Mouse (Mus musculus) left cerebral cortex, adult 11 months (tissue): ENCODE measurements around the gene Sipa1l3.

Experiments used
- DNase-seq: peaks from one replicate; pipeline ENCODE4 v3.0.0; 2022; ENCODE audit warnings: low spot score

Gene Sipa1l3

DNA sequence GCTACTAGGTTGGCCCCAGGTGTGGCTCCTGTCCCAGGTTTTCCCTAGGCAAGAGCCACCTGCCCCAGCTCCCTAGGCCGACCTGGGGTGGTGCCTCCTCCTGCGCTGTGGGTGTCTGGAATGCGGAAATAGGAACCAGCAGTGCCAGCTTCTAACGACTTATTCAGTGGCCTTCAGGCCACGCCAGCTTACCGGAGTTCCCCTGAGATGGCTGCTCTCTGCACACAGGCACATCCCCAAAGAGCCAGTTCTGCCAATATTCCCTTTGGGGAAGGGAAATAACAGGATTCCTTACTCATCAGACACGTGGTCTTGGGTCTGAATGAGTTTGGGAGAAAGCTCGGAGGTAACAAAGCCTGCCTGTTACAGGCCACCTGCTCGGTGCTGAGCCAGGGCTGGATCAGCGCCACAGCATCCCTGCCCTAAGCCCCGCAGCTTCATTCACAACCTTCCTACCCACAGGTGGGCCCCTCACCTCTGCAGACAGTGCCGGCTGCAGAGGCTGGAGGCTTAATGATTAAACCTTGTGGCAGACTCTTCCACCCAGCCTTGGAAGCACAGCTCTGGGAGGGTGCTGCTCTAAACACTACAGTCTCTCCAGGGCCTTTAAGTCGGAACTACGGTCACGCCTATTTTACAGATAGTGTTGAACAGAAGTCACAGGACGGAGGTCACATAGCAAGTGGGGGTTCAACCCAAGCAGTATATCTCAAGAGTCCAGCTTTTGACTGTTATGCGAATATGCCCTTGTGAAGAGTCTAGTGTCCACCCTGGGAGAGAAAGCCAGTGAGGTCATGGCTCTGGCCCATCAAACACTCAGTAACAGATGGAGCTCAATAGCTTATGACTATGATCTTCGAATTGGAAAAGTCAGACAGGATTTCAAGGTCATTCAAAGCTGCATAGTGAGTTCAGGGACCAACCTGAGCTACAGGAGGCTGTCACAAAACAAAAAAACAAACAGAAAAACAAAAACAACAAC, 12.8 kb downstream of the Sipa1l3 start:
- DNase-seq = no peak

DNA sequence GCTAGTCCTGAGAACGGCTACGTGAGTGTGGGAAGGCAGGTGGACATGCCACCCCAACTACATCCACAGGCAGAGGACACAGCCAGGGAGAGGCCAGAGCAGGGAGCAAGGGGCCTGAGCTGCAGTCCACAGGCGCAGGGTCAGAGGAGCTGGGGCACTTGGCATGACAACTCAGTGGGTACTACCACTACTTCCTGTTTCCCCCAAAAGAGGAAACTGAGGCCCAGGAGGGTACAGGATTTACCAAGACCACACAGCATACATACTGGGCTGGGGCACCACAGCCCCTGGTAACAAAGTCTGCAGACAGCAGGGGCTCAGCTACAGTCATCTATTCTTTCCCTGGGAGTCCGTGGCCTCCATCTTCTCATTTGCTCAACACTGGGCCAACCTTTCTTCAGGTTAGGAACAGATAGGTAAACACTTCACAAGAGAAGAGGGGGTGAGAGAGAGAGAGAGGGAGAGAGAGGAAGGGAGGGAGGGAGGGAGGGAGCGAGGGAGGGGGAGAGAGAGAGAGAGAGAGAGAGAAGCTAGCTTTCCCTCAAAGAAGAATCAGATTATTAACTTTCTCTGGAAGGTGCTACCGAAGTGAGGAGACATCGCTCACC, 13.7 kb downstream of the Sipa1l3 start:
- no peak for DNase-seq

DNA sequence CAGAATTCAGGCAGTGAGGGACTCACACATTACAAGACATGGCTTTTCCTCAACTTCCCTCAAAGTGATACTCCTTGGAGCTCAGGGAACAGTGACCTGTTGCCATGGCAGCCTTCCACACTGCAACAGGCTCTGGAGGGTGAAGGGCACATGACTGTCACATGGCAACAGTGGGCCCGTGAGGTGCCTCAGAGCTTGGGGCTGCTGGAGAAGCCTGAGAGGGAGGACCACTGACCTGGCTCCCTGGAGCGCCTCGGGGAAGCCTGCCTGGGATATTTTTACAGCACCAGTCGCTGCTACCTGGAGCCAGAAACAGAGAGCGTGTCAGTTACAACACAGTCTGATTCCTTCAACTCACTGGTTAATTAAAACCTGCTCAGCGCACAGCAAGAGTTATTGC, 14.8 kb downstream of the Sipa1l3 start:
- no peak for DNase-seq

GRCm38 (mm10) chr7:29501214-29501613, 17.2 kb downstream of the Sipa1l3 start:
- DNase-seq = no peak

- no peak for DNase-seq
These were observed 19.4 kb downstream of the Sipa1l3 start for GRCm38 (mm10) chr7:29499071-29499470.

GRCm38 (mm10) chr7:29496953-29497590, 21.4 kb downstream of the Sipa1l3 start:
- DNase-seq = no peak

GRCm38 (mm10) chr7:29496332-29496731, 22.1 kb downstream of the Sipa1l3 start:
- DNase-seq = no peak

GRCm38 (mm10) chr7:29495880-29496279, 22.6 kb downstream of the Sipa1l3 start:
- DNase-seq = no peak

DNA sequence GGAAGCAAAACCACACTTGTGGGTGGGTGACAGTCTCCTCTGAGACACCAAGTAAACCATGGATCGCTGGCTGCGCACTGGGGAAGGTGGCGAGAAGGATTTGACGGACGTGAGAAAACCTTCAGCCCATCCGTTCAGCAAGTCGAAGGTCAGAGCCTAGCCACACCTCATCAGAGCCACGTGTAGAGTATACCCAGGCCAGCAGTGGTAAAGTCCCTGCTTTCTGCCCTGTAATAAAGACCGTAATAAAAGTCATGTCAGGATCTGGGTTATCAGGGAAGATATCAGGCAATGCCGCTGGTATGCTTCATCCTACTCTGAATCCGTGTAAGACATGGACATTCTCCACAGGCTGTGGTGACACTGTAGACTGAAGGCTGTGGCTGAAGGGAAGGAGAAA, 23.6 kb downstream of the Sipa1l3 start:
- DNase-seq = no peak

DNA sequence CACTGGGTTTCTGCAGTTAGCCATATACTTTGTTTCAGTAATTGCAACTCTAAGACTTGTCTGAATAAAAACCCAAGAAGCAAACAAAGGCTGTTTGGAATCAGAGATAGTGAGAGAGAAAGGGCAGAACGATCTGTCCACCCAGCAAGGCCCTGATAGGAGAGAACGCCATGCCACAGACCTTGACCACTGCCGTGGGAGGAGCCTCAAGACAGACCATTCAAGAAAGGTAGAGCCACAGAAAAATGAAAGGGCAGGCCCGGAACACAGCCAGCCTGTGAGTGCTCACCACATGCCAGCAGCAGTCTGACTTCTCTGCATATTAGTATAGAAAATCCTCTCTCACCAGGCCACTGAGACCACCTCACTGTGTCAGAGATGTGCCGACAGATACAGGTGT, 24.4 kb downstream of the Sipa1l3 start:
- no peak for DNase-seq

DNA sequence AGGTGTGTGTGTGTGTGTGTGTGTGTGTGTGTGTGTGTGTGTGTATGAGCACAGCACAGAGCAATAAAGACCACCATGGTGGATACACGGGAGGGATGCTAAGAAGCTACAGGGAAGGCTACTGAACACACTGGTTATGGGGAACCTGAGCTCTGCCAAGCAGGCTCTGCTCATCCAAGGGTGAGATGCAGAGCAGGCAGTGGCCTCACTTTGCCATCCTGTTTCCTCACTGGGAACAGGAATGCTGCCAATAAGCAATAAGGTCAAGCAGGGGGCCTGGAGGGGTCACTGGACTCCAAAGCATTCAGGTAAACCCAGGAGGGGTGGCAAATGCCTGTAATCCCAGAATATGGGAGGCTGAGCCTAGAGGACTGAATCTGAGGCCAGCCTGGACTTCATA, 25.4 kb downstream of the Sipa1l3 start:
- DNase-seq = no peak

GRCm38 (mm10) chr7:29491861-29492260, 26.6 kb downstream of the Sipa1l3 start:
- DNase-seq = no peak

- no peak for DNase-seq
These were observed 27.0 kb downstream of the Sipa1l3 start for GRCm38 (mm10) chr7:29491471-29491755.

DNA sequence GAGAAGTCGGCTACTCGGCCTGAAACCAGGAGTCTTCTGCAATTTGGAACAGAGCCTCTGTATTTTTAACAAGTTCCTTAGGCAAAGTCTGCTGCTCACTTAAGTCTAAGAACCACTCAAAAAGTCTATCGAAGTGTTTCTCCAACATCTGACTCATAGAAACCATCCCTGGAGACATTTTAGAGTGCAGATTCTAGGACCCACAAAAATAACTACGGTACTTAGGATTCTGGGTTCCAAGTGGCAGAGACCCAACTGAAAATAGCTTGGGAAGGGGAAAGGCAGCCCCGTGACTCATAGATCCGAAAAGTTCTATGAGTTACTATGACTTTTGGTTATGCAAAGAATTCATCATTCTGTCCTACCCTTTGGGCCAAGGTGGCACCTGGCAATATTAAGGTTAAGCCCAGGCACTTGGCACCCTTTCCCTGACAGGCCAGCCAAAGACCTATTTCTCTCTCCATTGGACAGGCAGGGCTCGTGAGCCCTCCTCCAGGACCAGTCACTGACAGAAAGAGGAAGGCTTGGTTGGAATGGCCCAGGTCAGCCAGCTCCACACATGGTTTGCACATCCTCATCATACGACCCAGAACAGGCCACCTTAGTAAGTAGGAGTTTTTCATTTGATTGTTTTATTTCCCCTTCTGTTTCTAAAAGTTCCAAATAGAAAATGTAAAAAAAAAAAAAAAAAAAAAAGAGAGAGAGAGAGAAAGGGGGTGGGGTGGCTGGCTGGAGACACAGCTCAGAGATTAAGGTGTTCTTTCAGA, 27.6 kb downstream of the Sipa1l3 start:
- DNase-seq = no peak

DNA sequence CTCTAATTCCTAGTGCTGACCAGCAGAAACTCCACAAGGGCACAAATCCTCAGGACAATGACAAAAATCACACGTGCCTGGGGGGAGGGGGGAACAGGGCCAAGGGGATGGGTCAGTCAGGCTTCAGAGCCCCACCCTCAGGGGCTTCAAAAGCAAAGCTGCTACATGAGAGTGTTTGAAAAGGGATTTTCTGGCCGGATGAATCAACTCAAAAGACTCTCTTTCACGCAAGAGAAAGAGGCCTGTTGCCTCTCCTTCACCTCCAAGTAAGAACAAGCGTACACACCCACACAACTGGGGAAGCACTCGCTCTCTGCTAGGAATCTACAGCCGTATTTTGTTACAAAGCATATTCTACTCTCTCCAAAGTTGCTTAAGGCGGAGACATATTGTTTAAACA, 28.6 kb downstream of the Sipa1l3 start:
- DNase-seq = no peak

GRCm38 (mm10) chr7:29489364-29489763, 29.1 kb downstream of the Sipa1l3 start:
- no peak for DNase-seq

- no peak for DNase-seq
These were observed 31.7 kb downstream of the Sipa1l3 start for GRCm38 (mm10) chr7:29486753-29487152.

- DNase-seq = no peak
These were observed 32.7 kb downstream of the Sipa1l3 start for GRCm38 (mm10) chr7:29485721-29486120.

GRCm38 (mm10) chr7:29483556-29483955, 34.9 kb downstream of the Sipa1l3 start:
- no peak for DNase-seq

DNA sequence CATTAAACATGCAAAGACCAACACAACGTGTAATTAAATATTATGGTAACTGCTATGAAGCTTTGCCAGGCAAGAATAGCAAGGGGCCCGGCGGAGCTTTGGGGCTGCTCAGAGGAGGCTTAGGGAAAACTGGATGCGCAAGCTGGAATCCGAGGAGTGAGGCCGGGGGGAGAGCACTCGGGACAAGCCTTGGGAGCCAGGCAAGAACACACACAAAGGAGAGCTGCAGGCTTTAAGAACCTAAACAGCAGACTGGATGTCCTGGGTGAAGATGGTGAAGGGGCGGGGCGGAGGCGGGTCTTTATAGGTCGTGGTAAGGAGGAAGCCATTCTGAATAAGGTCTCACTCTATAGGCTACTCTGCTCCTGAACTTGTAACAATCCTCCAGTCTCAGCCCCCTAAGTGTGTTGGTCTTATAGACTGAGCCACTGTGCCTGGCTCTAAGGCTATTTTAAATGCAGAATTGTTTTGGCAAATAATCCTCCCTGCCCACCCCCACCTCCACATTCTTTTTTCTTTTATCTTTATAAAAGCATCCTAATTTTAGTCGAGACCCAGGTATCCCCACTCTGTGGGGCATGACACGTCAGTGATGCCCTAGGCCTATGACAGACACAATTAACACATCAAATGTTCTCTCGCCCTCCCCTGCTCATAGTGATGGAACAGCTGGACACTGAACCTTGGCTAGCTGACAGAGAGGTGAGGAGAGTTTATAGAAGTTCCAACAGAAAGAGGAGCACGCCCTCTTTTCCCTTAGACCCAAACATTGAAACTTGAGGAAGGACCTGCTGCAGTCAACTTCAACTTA, 36.9 kb downstream of the Sipa1l3 start:
- no peak for DNase-seq

DNA sequence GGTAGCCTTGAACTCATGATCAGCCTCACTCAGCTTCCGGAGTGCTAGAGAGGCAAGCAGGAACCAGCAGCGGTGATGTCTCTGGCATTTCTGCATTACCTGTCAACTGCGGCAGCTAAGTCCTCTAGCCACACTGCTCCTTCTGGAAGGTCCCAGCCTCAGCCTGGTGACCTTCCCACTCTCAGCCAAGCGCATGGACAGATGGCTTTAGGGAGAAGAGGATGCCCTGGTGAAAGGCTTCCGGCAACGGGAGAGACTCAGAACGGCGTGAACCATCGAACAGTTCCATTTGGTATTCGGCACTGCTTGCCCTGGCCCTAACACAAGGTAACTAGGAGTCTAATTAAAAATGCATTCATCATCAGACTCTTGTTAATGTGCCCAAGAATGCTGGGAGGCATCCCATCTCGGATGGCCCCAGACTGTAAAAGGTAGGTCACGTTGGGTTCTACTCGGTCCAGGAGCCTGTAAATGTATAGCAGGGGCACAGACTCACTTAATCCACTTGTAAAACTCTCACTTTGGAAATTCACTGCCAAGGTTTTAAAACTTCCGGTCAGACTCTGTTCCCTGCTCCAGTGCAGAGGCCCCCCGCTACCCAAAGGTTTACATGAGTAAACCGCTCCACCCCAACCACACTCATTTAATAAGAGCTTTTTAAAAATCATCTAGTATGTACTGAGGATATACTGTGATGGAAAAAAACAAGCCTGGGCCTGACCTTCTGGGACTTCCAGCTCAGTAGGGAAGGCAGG, 37.7 kb downstream of the Sipa1l3 start:
- no peak for DNase-seq
